Mouse (Mus musculus) Patski (cell line): ENCODE results near the gene Xpnpep2. TPM values are rescaled to one million over a fixed set of nuclear protein-coding genes. Genes with fewer than 3 reads are reported as not detected.
A peak's percentile ranks its signal among the peaks of the same experiment; 100 is the strongest.

Experiments
- ATAC-seq: fragments of 100-300 bp; one replicate; pipeline ENCODE4 v1.8.0; 2021
- CTCF ChIA-PET: fragments of 350-600 bp; sonication (Branson Sonifier 250); formaldehyde crosslinking; loops from one replicate; lab custom pipeline; 2022; ENCODE audit warnings: inconsistent platforms; lab: Charles Lee
- POLR2A ChIA-PET: fragments of 350-600 bp; sonication (Branson Sonifier 250); formaldehyde crosslinking; loops from one replicate; lab custom pipeline; 2022; ENCODE audit warnings: antibody characterized with exemption, inconsistent platforms; lab: Charles Lee
- DNase-seq: peaks from one replicate; pipeline ENCODE4 v3.0.0-alpha.2; 2011; ENCODE audit warnings: low read depth, low spot score
- H3K27me3 ChIP-seq: fragments of 371-371 bp; one replicate; pipeline ENCODE4 v1.5.1; 2021
- CTCF ChIP-seq: fragments of 100-300 bp; IDR thresholded peaks from one replicate; pipeline ENCODE4 v1.5.1; 2021
- in situ Hi-C: fragments of 300-500 bp; cut with MboI; formaldehyde crosslinking; loops from 3 replicates; pipeline ENCODE4 v1.11.1; 2018; ENCODE audit warnings: low pct_unique_long_range_greater_than_20kb, mixed read lengths
- polyA plus RNA-seq: library from polyadenylated mRNA; unstranded; gene quantifications from one replicate; pipeline ENCODE4 v1.2.3, GENCODE M21; 2021

The Xpnpep2 gene
- polyA plus RNA-seq, 1 experiment from 2014 or later, result 0.08 TPM

DNA sequence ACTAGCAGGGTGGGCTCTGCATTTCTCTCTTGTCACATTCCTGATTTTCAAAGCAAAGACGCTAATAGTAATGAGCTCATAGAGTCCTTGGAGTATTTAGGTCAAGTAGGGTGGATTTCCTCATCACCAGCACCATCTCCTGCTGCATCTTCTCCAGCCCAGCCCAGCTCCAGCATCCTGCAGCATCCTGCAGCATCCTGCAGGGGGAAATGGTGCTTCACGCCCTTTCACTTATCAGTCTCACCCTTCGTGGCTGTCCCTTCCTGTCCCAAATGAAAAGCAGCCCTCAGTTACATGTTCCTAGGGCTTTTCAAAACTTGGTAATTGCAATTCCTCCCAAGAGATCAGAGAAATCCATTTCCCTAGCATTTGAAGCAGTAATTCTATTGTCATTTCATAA, 15.0 kb upstream of the Xpnpep2 start:
- DNase-seq, result no peak
- ATAC-seq, result no peak
- in situ Hi-C loops, result no loop called here
- peaks cover 3% of the 10 kb centered on the region for H3K27me3 ChIP-seq
- ChIA-PET CTCF (interaction anchor here (0.8 to 1.9 kb wide), 2 partner anchors 30 to 74 kb away, joined by 3 to 5 read pairs; no protein-coding TSS in a partner anchor), POLR2A (no interaction called here)
- no peak for TF ChIP-seq CTCF

DNA sequence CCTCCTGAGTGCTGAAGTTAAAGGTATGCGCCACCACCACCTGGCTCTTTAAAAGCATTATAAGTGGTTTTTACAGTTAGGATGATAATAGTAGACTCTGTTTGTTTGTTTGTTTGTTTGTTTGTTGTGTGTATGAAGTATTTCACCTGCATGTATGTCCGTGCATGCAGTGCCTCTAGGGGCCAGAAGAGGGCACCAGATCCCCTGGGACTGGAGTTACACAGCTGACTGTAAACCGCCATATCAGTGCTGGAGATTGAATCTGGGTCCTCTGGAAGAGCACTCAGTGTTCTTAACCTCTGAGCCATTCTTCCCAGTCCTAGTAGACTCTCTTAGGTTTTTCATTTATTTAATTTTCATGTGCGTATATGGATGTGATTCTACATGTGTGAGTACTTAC, 13.9 kb upstream of the Xpnpep2 start:
- CTCF ChIA-PET, result interaction anchor here (1.9 kb wide), 1 partner anchor 75 kb away, joined by 5 read pairs; no protein-coding TSS in a partner anchor
- peak; percentile 65 for TF ChIP-seq CTCF
- in situ Hi-C loops, result no loop called here
- POLR2A ChIA-PET, result no interaction called here
- H3K27me3 ChIP-seq, result peaks cover 3% of the 10 kb centered on the region
- ATAC-seq (no peak), DNase-seq (no peak)

DNA sequence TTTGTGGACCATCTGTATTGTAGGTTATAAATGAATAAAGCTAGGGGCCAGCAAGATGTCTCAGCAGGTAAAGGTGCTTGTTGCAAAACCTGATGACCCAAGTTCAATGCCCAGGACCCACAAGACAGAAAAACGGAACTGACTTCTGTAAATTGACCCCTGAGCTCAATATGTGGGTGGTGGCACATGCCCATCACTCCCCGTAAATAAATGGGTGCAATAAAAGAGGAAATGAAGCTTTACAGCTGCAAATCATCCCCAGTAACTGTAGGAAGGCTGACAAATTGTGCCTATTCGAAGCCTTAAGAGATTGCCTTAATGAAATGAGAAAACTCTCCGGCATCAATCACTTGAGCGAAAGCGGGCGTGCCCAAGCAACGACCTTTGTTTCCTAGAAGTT, 11.9 kb upstream of the Xpnpep2 start:
- ATAC-seq (no peak), DNase-seq (no peak)
- ChIA-PET CTCF (interaction anchor here (1.7 kb wide), 1 partner anchor 76 kb away, joined by 6 read pairs; no protein-coding TSS in a partner anchor), POLR2A (no interaction called here)
- no peaks in the 10 kb centered on the region for H3K27me3 ChIP-seq
- no peak for TF ChIP-seq CTCF
- in situ Hi-C loops, result no loop called here

DNA sequence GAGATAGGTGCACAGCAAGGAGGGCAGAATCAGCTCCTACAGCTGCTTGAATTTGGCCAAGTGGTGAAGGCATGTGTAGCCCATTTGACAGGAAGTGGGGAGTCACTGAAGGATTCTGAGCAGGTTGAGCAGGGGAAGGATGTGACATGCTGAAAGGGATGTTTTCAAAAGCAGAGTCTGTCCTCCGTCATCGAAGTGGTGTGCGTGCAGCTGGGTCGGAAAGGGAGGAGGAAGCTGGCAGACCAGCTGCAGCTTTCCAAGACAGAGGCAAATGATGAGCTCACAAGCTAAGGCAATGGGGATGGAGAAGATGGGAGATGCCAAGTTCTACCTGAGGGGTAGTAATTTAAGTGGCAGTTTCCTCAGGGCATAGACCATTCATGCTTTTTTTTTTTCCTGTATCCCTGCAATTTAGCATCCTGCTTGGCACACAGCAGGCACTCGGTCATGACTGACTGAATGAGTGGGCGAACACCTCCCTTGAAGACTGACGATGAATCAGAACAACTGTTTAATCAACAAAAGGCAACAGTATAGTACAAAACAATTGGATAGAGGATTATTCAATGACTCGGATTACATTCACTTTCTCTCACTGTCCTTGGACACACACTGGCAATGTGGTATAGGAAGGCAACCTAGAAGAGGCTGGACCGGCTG, 9.9 kb upstream of the Xpnpep2 start:
- in situ Hi-C loops, result no loop called here
- ChIA-PET POLR2A (interaction anchor here (0.6 kb wide), 1 partner anchor 1784 kb away, joined by 5 read pairs; no protein-coding TSS in a partner anchor), CTCF (interaction anchor here (0.8 to 2.0 kb wide), 5 partner anchors 22 to 78 kb away, joined by 3 to 6 read pairs (median 3); no protein-coding TSS in a partner anchor)
- DNase-seq (peak; percentile 10), ATAC-seq (peak; percentile 44)
- no peak for TF ChIP-seq CTCF
- H3K27me3 ChIP-seq, result peaks cover 9% of the 10 kb centered on the region

DNA sequence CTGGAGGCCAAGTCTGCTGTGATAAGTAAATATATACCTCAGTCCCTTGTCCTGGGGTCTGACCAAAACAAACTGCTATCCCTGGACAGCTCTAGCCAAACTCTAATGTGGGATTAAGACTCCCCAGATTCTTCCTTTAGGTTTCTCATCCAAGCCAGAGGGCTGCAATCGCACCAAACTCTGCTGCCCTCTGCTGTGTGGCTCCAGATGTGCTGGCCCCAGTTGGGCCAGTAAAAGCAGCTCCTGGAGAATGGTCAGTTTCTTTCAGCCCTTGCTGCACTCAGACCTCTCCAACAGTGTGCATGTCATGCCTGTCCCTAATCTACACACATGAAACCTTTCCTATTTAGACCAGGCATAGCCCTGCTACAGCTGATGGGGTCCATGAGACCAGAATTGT, 8.7 kb upstream of the Xpnpep2 start:
- ChIA-PET CTCF (interaction anchor here (0.6 to 2.0 kb wide), 4 partner anchors 8 to 80 kb away, joined by 3 to 6 read pairs (median 3); partner anchors contain the start of gene Xpnpep2), POLR2A (no interaction called here)
- no peak for DNase-seq
- peaks cover 9% of the 10 kb centered on the region for H3K27me3 ChIP-seq
- in situ Hi-C loops, result loop anchor here (5.0 kb wide), 1 partner anchor 78 kb away; no protein-coding TSS in a partner anchor
- ATAC-seq, result peak; percentile 21
- TF ChIP-seq CTCF, result peak; percentile 60

DNA sequence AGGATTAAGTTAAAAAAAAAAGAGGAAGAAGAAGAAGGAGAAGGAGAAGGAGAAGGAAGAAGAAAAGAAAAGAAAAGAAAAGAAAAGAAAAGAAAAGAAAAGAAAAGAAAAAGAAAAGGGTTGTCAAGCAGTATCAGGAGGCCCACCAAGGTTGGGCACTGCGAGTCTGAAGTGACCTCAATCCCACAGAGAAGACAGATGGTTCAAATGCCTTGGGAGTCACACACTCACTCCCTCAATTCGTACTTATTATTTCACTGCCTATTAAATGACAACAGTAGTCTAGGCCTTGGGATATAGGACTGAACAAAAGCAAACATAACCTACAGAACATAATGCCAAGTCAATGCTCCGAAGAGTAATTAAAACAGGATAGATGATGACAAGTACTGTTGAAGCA, 5.3 kb upstream of the Xpnpep2 start:
- TF ChIP-seq CTCF, result no peak
- in situ Hi-C loops, result loop anchor here (5.0 kb wide), 1 partner anchor 81 kb away; no protein-coding TSS in a partner anchor
- CTCF ChIA-PET, result interaction anchor here (1.5 kb wide), 1 partner anchor 82 kb away, joined by 3 read pairs; no protein-coding TSS in a partner anchor
- ATAC-seq (no peak), DNase-seq (no peak)
- peaks cover 9% of the 10 kb centered on the region for H3K27me3 ChIP-seq
- POLR2A ChIA-PET, result no interaction called here

DNA sequence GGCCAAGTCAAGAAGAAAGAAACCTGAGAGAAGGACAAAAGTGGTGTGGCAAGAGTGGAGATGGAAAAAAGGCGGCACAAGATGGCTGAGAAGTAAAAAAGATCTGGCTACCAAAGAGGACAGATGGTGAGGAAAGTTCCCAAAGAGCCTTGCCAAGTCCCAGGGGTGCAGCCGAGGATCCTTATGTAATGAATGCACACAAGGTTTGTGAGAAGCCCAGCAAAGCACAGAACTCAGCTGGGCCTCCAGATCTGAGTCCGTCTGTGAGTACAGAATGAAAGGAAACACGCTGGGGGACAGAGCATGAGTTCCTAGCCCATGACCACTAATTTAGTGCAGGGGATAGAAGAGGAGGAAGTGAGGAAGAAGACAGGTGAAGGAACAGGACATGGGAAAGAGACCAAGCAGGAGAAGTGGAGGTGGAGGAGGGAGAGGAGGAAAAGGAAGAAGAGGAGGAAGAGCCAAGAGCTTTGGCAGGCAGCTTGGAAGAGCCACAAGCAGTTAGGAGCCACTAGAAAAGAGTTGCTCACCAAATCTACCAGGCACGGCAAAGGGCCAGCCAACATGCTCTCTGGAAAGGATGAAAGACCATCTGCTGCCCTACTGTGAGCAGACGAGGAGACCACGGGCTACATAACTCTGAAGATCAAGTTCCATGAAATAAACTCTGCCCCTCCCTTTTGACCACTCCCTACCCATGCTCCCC, 3.6 kb upstream of the Xpnpep2 start:
- in situ Hi-C loops, result loop anchor here (5.0 kb wide), 1 partner anchor 83 kb away; no protein-coding TSS in a partner anchor
- peaks cover 13% of the 10 kb centered on the region for H3K27me3 ChIP-seq
- ChIA-PET CTCF (no interaction called here), POLR2A (interaction anchor here (0.6 to 0.7 kb wide), 2 partner anchors 58 to 398 kb away, joined by 3 read pairs; no protein-coding TSS in a partner anchor)
- no peak for DNase-seq
- no peak for TF ChIP-seq CTCF
- ATAC-seq, result no peak

DNA sequence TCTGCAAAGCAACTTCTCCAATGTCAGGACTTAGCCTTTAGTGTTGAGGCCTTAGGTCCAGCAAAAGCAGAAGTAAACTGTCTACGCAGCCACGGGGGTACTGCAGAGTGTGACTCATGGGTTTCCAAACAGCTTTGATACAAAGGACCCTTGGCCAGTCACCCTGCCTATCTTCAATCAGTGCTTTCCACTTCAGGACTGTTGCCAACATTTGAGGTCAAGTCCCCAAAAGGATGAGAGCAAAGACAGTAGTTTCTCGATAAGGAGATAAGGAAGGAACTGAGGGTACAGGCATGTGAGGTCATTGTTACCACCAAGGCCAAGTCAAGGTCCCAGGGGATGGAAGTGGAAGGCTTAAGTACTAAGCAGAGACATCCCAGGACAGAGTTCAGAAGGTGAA, 2.3 kb upstream of the Xpnpep2 start:
- peaks cover 13% of the 10 kb centered on the region for H3K27me3 ChIP-seq
- in situ Hi-C loops, result no loop called here

DNA sequence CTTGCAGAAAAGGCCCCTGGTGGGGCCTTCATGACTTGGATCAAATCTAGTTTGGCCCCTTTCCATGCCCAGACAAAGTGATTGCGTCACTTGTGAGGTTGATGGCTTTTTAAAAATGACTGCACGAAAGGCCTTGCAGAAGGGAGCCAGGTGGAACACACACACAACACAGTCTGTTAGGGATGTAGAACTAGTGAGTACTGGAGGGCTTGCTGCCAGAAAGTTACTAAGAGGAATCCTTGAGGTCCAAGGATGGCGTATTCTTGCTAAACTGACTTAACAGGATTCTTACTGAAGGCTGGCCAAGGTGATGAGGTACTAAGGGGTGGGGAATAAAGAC, 761 bp downstream of the Xpnpep2 start:
- DNase-seq (no peak), ATAC-seq (no peak)
- peaks cover 8% of the 10 kb centered on the region for H3K27me3 ChIP-seq
- TF ChIP-seq CTCF, result no peak
- in situ Hi-C loops, result no loop called here
- CTCF ChIA-PET, result no interaction called here
- POLR2A ChIA-PET, result no interaction called here

More for the DNA sequence above, 2.3 kb upstream of the Xpnpep2 start:
- ChIA-PET CTCF (no interaction called here), POLR2A (no interaction called here)
- ATAC-seq (no peak), DNase-seq (no peak)
- no peak for TF ChIP-seq CTCF

DNA sequence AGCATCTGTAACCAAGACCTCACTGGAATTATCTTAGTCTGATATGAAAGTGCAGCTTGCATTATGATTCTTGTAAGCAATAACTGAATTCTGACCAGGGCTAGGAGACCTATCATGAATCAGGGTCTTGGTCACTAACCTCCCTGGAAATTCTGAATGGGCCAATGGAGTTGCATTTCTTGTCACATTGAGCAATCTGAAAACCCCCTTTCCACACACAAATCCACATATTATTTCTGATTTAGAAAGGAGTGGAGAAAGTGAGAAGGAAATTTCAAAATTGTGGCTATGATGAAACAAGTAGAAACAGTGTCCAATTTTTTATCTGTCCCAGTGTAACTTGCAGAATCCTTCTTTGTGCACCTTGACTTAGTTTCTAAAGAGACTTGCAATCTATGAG, 10.8 kb downstream of the Xpnpep2 start:
- no peak for ATAC-seq
- in situ Hi-C loops, result no loop called here
- CTCF ChIA-PET, result no interaction called here
- no peak for TF ChIP-seq CTCF
- DNase-seq, result no peak
- peaks cover 26% of the 10 kb centered on the region for H3K27me3 ChIP-seq
- POLR2A ChIA-PET, result no interaction called here
